Mouse (Mus musculus) activated CD4-positive, CD25-positive, alpha-beta regulatory T cell, adult 4 months (primary cell): ENCODE measurements around the gene Tas2r119. TPM values are rescaled to one million over a fixed set of nuclear protein-coding genes. Genes with fewer than 3 reads are reported as not detected.

Experiments
- ATAC-seq: one replicate; pipeline ENCODE4 v1.8.0; 2017
- polyA plus RNA-seq, 2 experiments: library from polyadenylated mRNA; unstranded; fragments of 100-300 nt; shearing (Covaris generic); gene quantifications; one replicate each; pipeline ENCODE4 v1.2.1; 2017

Tas2r119 gene
- polyA plus RNA-seq, 2 experiments from 2014 or later = not detected

- no peak for ATAC-seq
These were observed 49.3 kb downstream of the Tas2r119 start for GRCm38 (mm10) chr15:32226381-32226780.

GRCm38 (mm10) chr15:32226888-32227395 lies 49.9 kb downstream of the Tas2r119 start:
- no peak for ATAC-seq

Other genes with a start within 250 kb of the Tas2r119 start
- gene Sema5a, start 67.5 kb downstream of the Tas2r119 start, polyA plus RNA-seq = not detected